Comparison of ENCODE assay signal across 16 mouse cellular contexts in genomic region chr4:33029104-33029503, GRCm38 (mm10). TPM values are rescaled to one million over a fixed set of nuclear protein-coding genes. Genes with fewer than 3 reads are reported as not detected.
"Had no signal": no experiment of that assay in that cellular context is flagged by ENCODE, and none has a peak within 500 bp of the region (broad histone marks: within the 10 kb centered on the region; RNA-seq: fewer than 3 reads in every experiment).

No protein-coding gene starts in this region.

- H3K4me2 ChIP-seq: limb, embryonic 12.5 days; liver, embryonic 13.5 days; neural tube, embryonic 15.5 days had no signal

- H3K36me3 ChIP-seq: neural tube, embryonic 15.5 days had no signal

- H3K9ac ChIP-seq: limb, embryonic 12.5 days; liver, embryonic 13.5 days; liver, postnatal 0 days; neural tube, embryonic 15.5 days had no signal

- DNase-seq: kidney, adult 18-20 months; kidney, postnatal 10 days; kidney, postnatal 4 days; liver; liver, embryonic 13.5 days; liver, postnatal 0 days; retina, postnatal 1 day; right cerebral cortex, postnatal 4 days; spleen, adult 18-20 months; thymus, postnatal 4 days had no signal

- H3K27ac ChIP-seq: layer of hippocampus, adult 2 months; limb, embryonic 12.5 days; liver, embryonic 13.5 days; neural tube, embryonic 15.5 days had no signal

- H3K4me3 ChIP-seq: limb, embryonic 12.5 days; liver, embryonic 13.5 days; neural tube, embryonic 15.5 days had no signal

- H3K9me3 ChIP-seq: limb, embryonic 12.5 days; liver, embryonic 13.5 days; neural tube, embryonic 15.5 days had no signal

- ATAC-seq: liver, postnatal 0 days had no signal

- H3K27me3 ChIP-seq: limb, embryonic 12.5 days; neural tube, embryonic 15.5 days had no signal

RNA-seq across cellular contexts. Expression of gene Gabrr2, which starts 33.7 kb away (rescaled TPM):
- total RNA-seq: layer of hippocampus, postnatal 10 days had no signal
- polyA plus RNA-seq: kidney, embryonic 14.5 days; liver, embryonic 13.5 days; liver, postnatal 0 days had no signal

RNA-seq across cellular contexts. Expression of gene Rragd, which starts 46.3 kb away (rescaled TPM):
- total RNA-seq: megakaryocyte progenitor cell, adult 5-6 weeks had no signal
